In genomic region chr4:134087412-134087811, GRCm38 (mm10) we compare ENCODE assay signal across 8 mouse cellular contexts. TPM values are rescaled to one million over a fixed set of nuclear protein-coding genes. Genes with fewer than 3 reads are reported as not detected.
DNase-seq lines count a peak whose midpoint lies in the region; ATAC-seq and TF ChIP-seq lines count a peak whose summit lies in the region.

No protein-coding gene starts in this region.

- H3K27me3 ChIP-seq in spleen, adult 2 months (ENCODE audit: control insufficient read depth, insufficient read depth, low read length): no peaks in the 10 kb centered on the region
- no peaks in the 10 kb centered on the region for H3K27me3 ChIP-seq in thymus, adult 2 months (ENCODE audit: control insufficient read depth, insufficient read depth, low read length)

- no peak for TF ChIP-seq POLR2A in spleen, adult 2 months (IDR thresholded peaks at IDR 0.05; ENCODE audit: low read depth, low read length)
- TF ChIP-seq POLR2A in thymus, adult 2 months (IDR thresholded peaks at IDR 0.05; ENCODE audit: control insufficient read depth, extremely low read depth, insufficient read depth, low read length, poor library complexity): 0 out of 2 replicates have a peak, but pooled peaks have one; percentile 32

- peaks cover 9% of the 10 kb centered on the region; the same call in 1 of the 2 replicates for H3K4me1 ChIP-seq in spleen, adult 2 months (ENCODE audit: control insufficient read depth, insufficient read depth, insufficient read length)
- H3K4me1 ChIP-seq in thymus, adult 2 months (replicated peaks; ENCODE audit: control insufficient read depth, insufficient read depth, low read length): peaks cover 17% of the 10 kb centered on the region

- ATAC-seq in cerebellum, adult (ENCODE audit: insufficient number of reproducible peaks, low FRiP score, low TSS enrichment): peak; percentile 82; the same call in 1 of the 2 replicates

- H3K4me3 ChIP-seq in spleen, adult 2 months (ENCODE audit: extremely low read depth, insufficient read depth, insufficient read length): no peak overlapping the region
- H3K4me3 ChIP-seq in thymus, adult 2 months (ENCODE audit: control insufficient read depth, insufficient read depth, low read length): no peak overlapping the region

- H3K27ac ChIP-seq in spleen, adult 2 months (ENCODE audit: insufficient read depth, low read length): no peak overlapping the region
- H3K27ac ChIP-seq in thymus, adult 2 months (ENCODE audit: control insufficient read depth, insufficient read depth, low read length): no peak overlapping the region

- peak in 1 of 2 experiments; percentile 61 for DNase-seq in spleen, adult 2 months (ENCODE audit: low read depth in 1 of 2, low spot score in 2 of 2)
- no peak for DNase-seq in spleen, adult 12 weeks (ENCODE audit: low spot score)
- peak; percentile 31 for DNase-seq in forelimb bud, embryonic 11.5 days (ENCODE audit: low read depth, low spot score)
- DNase-seq in kidney, postnatal 14 days: peak; percentile 63
- peak; percentile 48 for DNase-seq in mesoderm, embryonic 11.5 days (ENCODE audit: low read depth, low spot score)
- DNase-seq in thymus, adult 2 months: peak; percentile 63
- no peak for DNase-seq in right cerebral cortex, postnatal 36 days (ENCODE audit: low spot score in 2 of 2)

- 10% methylated on average over 7 of the region's 7 CpGs for WGBS in spleen, adult 2 months
- WGBS in thymus, adult 2 months: 18% methylated on average over 7 of the region's 7 CpGs

- no peaks in the 10 kb centered on the region for H3K36me3 ChIP-seq in spleen, adult 2 months (ENCODE audit: control insufficient read depth, insufficient read depth, low read length)
- no peaks in the 10 kb centered on the region for H3K36me3 ChIP-seq in thymus, adult 2 months (ENCODE audit: control insufficient read depth, insufficient read depth, low read length)

- peak; percentile 84; the same call in 1 of the 2 replicates for TF ChIP-seq CTCF in spleen, adult 2 months (IDR thresholded peaks at IDR 0.05; ENCODE audit: extremely low read depth, insufficient read depth, insufficient read length, insufficient replicate concordance)
- TF ChIP-seq CTCF in thymus, adult 2 months (IDR thresholded peaks at IDR 0.05; ENCODE audit: borderline replicate concordance, control insufficient read depth, extremely low read depth, insufficient read depth, low read length, poor library complexity): peak; percentile 91; the same call in 1 of the 2 replicates

RNA-seq across cellular contexts. Expression of gene Cd52, which starts 7.5 kb away (rescaled TPM):
- 400 and 461 TPM in 2 replicates for polyA plus RNA-seq in spleen, adult 2 months (2012; rRNA removed)
- polyA plus RNA-seq in thymus, adult 2 months (2012; rRNA removed): 355 and 480 TPM in 2 replicates

RNA-seq across cellular contexts. Expression of gene Ubxn11, which starts 15.0 kb away (rescaled TPM):
- 33.7 and 43.0 TPM in 2 replicates for polyA plus RNA-seq in spleen, adult 2 months (2012; rRNA removed)
- polyA plus RNA-seq in thymus, adult 2 months (2012; rRNA removed): 91.3 and 120 TPM in 2 replicates

RNA-seq across cellular contexts. Expression of gene Crybg2, which starts 26.8 kb away (rescaled TPM):
- 4.3 and 5.3 TPM in 2 replicates for polyA plus RNA-seq in spleen, adult 2 months (2012; rRNA removed)
- polyA plus RNA-seq in thymus, adult 2 months (2012; rRNA removed): 4.4 and 5.7 TPM in 2 replicates

RNA-seq across cellular contexts. Expression of gene Zfp683, which starts 33.8 kb away (rescaled TPM):
- polyA plus RNA-seq in spleen, adult 2 months (2012; rRNA removed): 3.6 and 3.8 TPM in 2 replicates
- polyA plus RNA-seq in thymus, adult 2 months (2012; rRNA removed): 4.9 and 5.3 TPM in 2 replicates

RNA-seq across cellular contexts. Expression of gene Sh3bgrl3, which starts 41.2 kb away (rescaled TPM):
- 1,465 and 2,211 TPM in 2 replicates for polyA plus RNA-seq in spleen, adult 2 months (2012; rRNA removed)
- 1,368 and 1,549 TPM in 2 replicates for polyA plus RNA-seq in thymus, adult 2 months (2012; rRNA removed)

Comparison
In these comparisons a context has a peak if more than half of its experiments do, and no peak if none do; other contexts are left out.
1. DNase-seq: peak in forelimb bud, embryonic 11.5 days (single experiment), kidney, postnatal 14 days (single experiment), mesoderm, embryonic 11.5 days (single experiment) and thymus, adult 2 months (single experiment); none in spleen, adult 12 weeks (single experiment) and right cerebral cortex, postnatal 36 days (0 of 2).